Mouse (Mus musculus) hindbrain, embryonic 14.5 days (tissue): ENCODE results near the gene Rbfox1. TPM values are rescaled to one million over a fixed set of nuclear protein-coding genes. Genes with fewer than 3 reads are reported as not detected.

Source experiments
- ATAC-seq: fragments of 200-750 bp; cut with Nextera tagmentation; 2 replicates; pipeline ENCODE4 v1.8.0; 2017; ENCODE audit warnings: moderate number of reproducible peaks, mild to moderate bottlenecking, moderate TSS enrichment, moderate library complexity; ENCODE audit not compliant: low FRiP score
- DNase-seq: peaks from one replicate; pipeline ENCODE4 v3.0.0-alpha.2; 2015; ENCODE audit warnings: low spot score
- H3K27ac ChIP-seq: fragments of 300-500 bp; sonication (generic); 2 replicates; pipeline ENCODE4 v1.5.1; 2014; ENCODE audit warnings: mild to moderate bottlenecking, moderate library complexity
- H3K27me3 ChIP-seq: fragments of 300-500 bp; sonication (generic); 2 replicates; pipeline ENCODE4 v1.6.1; 2014; ENCODE audit warnings: mild to moderate bottlenecking, low read length, mixed read lengths; ENCODE audit not compliant: control insufficient read depth, insufficient read depth
- H3K36me3 ChIP-seq: fragments of 300-500 bp; sonication (generic); replicated peaks from 2 replicates; pipeline ENCODE4 v1.6.1; 2014; ENCODE audit not compliant: control insufficient read depth, insufficient read depth
- H3K4me1 ChIP-seq: fragments of 300-500 bp; sonication (generic); replicated peaks from 2 replicates; pipeline ENCODE4 v1.6.1; 2014; ENCODE audit warnings: antibody characterized with exemption, low read length, mixed read lengths; ENCODE audit not compliant: control insufficient read depth, insufficient read depth
- H3K4me2 ChIP-seq: fragments of 300-500 bp; sonication (generic); replicated peaks from 2 replicates; pipeline ENCODE4 v1.6.1; 2014; ENCODE audit warnings: mild to moderate bottlenecking, moderate library complexity
- H3K4me3 ChIP-seq: fragments of 300-500 bp; sonication (generic); replicated peaks from 2 replicates; pipeline ENCODE4 v1.5.1; 2014; ENCODE audit warnings: mild to moderate bottlenecking, low read length
- H3K9ac ChIP-seq: fragments of 300-500 bp; sonication (generic); 2 replicates; pipeline ENCODE4 v1.6.1; 2014
- H3K9me3 ChIP-seq: fragments of 300-500 bp; sonication (generic); 2 replicates; pipeline ENCODE4 v1.6.1; 2016; ENCODE audit warnings: low read length; ENCODE audit not compliant: control insufficient read depth
- WGBS: fragments of 180-500 bp; shearing (Covaris S2); extraction: QIAGEN DNeasy Blood & Tissue Kit; methylation state at CpG from one replicate; pipeline ENCODE4 v1.1.7; 2014; 5-methylcytosine and 5-hydroxymethylcytosine counted together
- polyA plus RNA-seq: library from polyadenylated mRNA; unstranded; fragments of >200 nt; fragmentation: Nextera tagmentation; extraction: Ambion mirVana; gene quantifications from 2 replicates; pipeline ENCODE4 v1.2.1, GENCODE M21; 2014

Rbfox1 gene
- polyA plus RNA-seq, 1 experiment from 2014 or later: 217 TPM

- H3K9ac ChIP-seq: no peak overlapping the region
- DNase-seq (no peak), ATAC-seq (no peak)
- H3K36me3 ChIP-seq: no peaks in the 10 kb centered on the region
- H3K27ac ChIP-seq: no peak overlapping the region
- H3K27me3 ChIP-seq: no peaks in the 10 kb centered on the region
- no peak overlapping the region for H3K4me2 ChIP-seq
- 75% methylated on average over 4 of the region's 4 CpGs for WGBS
- no peak overlapping the region for H3K4me3 ChIP-seq
- no peaks in the 10 kb centered on the region for H3K9me3 ChIP-seq
- H3K4me1 ChIP-seq: no peaks in the 10 kb centered on the region
Measured at GRCm38 (mm10) chr16:7457571-7457970, 1572.4 kb downstream of the Rbfox1 start.
